Mouse (Mus musculus) adrenal gland, adult (tissue): ENCODE data around the gene Ciapin1.

Experiments
- DNase-seq, 2 experiments: peaks; one replicate each; pipeline ENCODE4 v3.0.0; 2022 to 2023; ENCODE audit warnings: low spot score in 1 of 2; ENCODE audit not compliant: inconsistent age in 2 of 2

The Ciapin1 gene

DNA sequence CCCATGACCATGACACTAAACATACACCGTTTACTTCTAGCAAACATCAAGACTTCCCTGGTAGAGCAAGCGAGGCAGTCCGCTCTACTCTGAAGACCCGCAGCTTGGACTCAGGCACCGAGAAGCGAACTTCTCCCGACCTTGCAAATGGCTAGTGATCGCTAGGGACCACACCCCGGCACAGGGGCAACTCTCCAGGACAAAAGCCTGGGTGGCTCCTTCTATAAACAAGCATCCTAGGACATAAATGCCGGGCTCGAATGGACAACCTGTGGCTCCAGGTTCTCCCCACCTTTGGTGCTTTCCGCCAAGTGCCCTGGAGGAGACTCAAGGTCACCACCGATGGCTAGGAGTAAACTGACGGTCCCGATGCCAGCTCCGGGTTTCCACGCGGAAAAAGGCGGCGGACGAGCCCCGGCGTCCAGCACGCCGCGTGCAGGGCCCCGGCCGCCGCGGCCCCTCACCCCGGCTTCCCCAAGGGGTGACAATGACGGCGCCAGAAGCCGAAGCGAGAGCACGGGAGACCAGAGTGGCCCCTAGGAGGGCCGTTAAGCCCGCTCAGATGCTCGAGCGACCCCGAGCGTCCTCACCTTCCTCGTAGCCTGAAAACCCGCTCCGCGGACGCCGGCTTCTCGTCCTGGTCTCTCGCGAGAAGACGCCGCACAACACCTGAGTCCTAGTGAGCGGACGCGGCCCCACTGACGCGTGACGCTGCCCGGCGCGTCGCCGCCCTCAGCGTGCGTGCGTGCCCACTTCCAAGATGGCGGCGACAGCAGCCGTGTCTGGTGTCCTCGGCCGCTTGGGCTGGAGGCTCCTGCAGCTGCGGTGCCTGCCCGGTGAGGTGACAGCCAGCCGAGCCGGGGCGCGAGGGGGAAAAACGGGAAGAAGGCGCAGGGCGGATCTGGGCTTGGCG is at the start of gene Ciapin1, which contains the start of gene Coq9:
Gene Ciapin1, minus strand, starts transcription at position 697 of the 913 bp plus-strand sequence.
Gene Coq9, plus strand, starts transcription at position 660 of the 913 bp plus-strand sequence.
- peak; percentile 96 to 98 for DNase-seq

DNA sequence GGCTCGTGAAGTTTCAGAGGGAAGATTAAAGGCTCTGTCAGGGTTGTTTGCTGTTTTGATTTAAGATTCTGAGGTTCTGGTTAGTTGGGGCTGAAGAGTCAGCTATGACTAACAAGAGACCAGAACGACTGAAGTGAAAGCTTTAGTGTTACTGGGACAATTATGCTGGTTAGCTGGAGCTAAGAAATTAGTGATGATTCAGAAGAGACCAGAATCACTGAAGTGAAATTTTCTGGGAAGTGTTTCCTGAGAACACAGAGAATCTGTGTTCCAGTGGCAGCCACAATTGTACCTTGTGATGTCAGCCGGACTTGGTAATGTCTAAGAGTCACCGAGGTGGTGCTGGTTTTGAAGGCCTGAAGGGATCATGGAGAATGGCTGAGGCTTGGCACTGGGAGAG is 42.6 kb upstream of the Ciapin1 start:
- DNase-seq: no peak

DNA sequence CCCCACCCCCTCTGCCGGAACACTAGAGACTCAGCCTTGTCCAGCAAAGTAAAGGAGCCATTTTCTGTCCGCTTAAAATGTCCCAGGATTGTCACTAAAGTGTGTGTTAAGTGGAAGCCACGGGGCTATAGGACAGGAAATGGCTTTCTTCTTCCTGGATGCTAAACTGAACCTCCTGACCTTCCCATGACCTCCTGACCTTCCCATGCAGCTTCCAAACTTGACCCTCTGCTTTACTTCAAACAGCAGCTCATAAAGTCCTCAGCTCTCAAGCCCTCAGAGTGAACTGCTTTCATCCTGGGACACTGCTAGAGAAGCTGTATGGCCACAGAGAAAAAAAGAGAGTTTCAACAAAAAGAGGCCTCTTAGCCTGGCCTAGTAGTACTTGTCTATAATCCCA is 38.7 kb upstream of the Ciapin1 start:
- DNase-seq: no peak

DNA sequence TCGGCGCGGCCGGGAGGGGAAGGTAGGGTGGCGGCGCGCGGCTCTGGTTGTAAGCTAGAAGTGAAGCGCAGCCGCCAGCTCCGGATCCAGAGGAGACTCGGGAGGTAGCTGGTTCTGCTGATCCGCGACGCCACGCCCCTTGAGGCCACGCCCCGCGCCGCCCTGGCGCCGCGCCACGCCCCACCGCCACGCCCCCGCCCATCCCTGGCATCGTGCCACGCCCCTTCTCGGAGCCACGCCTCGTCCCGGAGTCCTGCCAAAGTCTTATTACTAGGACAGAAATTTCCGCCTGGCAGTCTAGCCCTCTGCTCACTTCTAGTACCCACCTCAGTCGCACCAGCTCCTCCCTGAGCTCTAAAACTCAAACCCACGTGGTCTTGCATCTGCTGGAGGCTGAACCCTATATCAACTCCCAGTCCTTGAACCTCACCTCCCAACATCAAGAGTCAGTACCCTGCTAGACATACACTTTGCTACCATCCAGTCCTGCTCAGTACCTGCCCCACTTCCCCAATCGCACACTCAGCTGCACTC is 38.1 kb upstream of the Ciapin1 start, which contains the start of gene Dok4:
Gene Dok4, minus strand, starts transcription at position 134 of the 534 bp plus-strand sequence.
- DNase-seq: peak; percentile 90 to 100

DNA sequence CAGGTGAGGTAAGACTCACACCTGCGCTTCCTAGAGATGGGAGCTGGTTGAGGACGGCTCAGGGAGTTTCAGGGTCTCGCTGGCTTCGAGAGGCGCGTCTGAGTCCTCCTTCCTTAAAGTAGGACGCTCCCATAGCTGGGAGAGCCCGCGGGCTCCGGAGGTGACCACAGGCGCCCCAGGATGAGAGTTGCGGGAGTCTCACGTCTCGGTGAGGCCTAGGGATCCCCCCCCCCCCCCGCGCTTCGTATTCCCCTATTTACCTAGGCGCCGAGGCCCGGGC is 37.7 kb upstream of the Ciapin1 start:
- no peak for DNase-seq

DNA sequence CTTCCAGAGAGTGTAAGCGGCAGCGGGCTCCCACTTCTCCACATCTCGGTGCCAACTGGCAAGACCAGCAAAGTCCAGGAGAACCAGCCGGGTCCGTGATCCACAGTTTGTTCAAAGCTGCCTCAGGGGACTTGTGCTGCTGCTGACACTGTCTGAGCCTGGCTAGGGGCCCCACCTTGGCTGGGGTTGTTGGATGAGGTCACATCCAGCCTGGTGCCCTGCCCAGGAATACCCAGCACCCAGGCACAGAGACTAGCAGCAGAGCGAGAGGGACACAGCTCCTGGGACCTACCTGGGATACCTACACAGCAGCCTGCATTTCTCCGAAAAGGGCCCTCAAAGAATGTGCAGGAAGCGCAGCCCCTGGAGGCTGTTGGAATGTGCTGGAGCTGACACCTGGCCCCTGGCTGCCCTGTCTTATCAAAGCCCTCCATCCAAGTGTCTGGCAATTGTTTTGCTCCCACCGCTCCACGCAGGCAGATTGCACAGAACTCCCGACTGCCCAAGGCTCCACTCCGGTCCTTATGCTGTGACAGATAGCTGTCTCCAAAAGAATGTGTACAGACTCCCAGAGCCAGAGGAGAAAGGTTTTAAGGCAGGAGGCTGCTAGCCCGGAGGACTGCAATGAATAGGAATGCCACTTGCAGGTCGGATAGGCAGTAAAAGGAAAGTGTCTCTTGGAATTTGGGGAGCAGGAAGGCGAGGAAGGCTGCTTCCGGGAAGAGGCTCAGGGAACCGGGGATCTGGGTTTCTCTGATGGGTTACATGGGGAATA is 37.1 kb upstream of the Ciapin1 start:
- DNase-seq: peak in 1 of 2 experiments; percentile 66

DNA sequence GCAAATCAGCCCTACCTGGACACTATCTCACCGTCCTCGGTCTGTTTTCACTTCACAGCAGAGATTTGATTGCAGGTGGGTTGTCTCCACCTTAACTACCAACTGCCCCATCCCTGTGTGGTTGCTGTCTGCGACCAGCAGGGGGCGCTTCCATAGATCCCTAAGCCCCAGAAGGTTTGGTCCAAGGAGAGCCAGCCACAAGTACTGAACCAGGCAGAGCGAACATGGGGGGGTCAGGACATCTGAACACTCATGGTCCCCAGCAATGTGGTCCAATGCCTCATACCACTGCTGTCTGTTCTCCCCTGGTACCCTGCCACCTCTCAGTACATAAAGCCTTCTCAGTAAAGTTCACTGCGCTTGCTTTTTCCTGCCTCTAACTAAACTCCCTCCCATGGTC is 36.2 kb upstream of the Ciapin1 start:
- DNase-seq: peak; percentile 78 to 91

DNA sequence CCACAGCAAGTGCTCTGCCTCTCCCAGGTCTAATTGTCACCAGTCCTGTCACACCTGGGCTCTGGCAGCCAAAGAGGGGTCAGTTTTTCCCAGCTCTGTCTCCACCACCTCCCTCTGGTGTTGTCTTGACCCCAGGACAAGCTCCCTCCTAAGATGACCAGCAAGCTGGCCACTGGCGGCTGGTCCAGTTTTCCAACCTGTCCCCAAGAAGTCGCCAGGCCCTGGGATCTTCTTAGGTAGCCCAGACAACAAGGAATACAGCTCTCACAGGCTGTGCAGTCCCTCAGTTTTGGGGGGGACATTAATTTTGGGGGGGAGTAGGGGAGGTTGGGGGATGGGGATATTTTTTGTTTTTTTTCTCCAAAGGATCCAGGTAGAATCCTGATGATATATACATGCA is 34.4 kb upstream of the Ciapin1 start:
- DNase-seq: no peak

DNA sequence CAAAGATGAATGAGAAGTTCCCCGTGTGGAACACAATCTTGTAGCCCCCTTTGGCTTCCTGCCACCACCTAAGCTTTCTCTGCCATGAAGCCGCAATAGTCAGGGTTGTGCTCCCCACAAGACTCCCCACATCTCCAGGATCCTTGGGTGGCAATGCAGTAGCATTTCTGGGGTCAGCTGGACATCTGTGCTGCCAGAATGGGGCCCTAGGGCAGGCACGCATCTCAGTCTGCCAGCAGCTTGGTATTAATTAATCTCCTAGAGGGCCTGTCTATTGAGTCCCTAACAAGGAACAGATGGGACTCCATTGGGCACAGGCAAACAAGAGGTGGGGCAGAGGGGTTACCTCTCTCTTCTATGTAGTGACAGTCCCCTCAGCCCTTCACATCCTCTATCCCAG is 34.0 kb upstream of the Ciapin1 start:
- DNase-seq: peak in 1 of 2 experiments; percentile 40

DNA sequence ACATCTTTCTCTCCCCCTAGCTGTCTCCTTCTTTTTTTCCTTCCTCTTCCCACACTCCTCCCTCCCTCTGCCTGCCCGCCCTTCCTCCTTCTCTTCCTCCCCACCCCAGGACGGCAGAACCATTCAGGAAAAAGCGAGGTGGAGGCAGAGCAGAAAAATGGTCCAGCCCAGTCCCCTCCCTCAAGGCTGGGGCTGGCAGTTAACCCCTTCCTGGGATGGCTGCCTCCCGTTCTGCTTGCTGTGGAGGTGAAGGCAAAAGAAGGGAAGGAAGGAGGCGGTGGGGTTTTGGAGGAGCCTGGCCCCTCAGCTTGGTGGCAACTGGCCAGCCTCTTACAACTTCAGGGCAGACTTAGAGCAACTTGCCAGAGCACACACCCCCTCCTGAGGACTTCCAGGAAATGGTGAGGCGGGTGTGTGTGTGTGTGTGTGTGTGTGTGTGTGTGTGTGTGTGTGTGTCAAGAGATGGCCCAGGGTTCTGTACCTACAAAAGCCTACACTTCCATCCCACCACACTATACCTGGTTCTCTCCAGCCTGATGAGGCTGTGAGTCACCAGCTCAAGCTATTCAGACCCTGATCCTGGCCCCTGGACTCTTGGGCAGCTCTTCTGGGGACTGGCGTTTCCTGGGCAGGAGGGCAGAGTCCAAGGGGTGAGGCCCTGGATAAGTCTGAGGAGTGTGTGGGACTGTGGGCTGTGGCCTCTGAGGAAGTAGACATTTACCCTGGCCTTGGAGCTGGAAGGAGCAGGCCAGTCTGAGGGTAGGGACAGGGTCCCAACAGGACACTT is 33.1 kb upstream of the Ciapin1 start:
- peak; percentile 58 to 76 for DNase-seq

DNA sequence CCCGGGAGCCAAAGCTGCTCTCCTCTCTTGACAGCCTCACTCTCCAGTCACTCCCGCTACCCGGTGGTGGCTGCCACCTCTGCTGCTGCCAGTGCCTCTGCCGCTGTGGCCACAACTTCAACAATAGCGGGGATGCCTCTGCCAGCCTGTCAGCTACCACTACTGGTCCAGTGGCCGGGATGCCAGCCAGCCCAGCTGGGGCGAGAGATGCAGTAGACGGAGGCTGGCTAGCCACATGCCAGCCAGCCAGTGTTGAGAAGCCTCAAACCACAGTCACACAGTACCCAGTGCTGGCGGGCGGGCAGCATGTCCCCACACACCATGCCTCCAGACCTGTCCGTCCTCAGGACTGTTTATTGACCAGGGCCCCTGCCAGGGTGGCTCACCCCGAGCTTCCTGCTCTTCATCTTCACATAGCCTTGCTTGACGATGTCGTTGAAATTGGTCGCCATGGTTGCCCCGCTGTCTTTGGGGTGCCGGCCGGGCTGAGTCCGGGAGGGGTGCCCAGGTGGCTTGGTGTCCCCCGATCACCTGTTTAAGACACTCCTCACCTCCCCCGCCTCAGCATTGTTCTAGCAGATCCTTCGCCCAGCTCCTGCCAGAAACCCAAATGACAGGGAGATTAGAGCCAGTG is 32.4 kb upstream of the Ciapin1 start:
- DNase-seq: no peak

DNA sequence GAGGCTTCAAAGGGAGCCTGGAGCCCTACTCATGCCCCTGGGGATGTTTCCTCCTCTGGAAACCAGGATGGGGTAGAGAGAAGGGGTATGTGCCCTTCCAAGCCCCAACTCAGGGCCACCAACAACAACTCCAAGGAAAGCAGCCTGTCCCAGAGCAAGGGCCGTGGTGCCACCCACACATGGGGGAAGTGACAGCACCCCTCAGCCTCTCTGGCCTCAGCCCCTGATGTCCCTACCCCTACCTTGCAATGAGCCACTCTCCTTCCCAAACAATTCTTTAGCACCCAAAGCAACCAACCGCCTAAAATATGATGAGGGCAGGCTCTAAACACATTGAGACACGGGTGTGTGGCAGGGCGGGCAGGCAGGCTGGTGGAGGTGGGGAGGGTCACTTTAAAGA is 31.8 kb upstream of the Ciapin1 start:
- DNase-seq: no peak

DNA sequence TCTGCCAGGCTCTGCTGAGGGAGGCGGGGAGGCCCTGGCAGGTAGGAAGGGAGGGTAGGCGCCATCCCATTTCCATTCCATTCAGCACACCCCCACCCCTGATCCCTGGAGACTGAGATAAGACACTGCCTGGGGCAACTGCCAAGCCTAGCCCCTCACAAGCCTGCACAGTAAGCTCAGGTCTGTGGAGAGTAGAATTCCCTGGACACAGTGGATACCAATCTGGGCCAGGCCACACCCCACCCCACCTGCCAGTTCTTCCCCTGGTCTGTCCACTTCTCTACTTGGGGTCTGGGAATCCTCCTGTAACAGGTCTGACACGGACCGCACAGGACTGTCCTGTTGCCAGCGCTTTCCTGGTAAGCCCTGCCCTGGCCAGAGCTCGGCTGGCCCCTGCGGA is 31.0 kb upstream of the Ciapin1 start:
- DNase-seq: no peak

DNA sequence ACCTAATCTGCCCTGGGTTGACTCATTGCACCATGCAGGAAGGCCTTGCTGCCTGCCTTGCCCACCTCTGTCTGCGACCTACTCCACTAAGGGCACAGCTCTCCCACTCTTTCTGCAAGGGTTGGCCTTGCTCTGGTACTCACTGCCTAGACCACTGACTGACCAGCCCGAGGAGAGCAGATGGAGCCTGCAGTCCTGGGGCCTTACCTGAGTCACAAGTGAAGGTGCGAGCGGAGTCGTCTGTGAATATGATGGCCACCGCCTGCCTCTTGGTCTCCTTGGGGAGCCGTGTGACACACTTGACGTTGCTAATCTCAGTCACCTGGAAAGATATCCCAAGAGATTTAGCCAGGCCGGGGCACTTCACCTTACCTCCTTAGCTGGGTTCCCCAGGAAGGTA is 28.8 kb upstream of the Ciapin1 start:
- no peak for DNase-seq

DNA sequence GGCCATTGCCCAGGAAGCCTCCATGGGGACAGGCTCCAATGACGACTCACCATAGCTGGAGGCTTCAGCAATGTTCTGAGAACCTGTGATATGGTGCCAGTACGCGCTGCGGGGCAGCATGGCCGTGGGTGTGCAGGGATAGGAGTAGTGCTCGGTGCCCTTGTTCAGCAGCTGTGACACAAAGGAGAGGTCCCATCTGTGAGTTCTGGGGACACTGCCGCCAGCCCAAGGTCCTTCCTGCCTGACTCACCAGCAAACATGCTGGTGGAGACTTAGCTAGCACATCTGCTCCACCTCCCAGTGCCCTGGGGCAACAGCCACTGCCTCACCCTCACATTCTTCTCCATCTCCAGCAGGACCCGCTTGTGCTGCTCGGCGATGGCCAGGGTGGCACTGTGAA is 27.1 kb upstream of the Ciapin1 start:
- peak; percentile 79 to 88 for DNase-seq

DNA sequence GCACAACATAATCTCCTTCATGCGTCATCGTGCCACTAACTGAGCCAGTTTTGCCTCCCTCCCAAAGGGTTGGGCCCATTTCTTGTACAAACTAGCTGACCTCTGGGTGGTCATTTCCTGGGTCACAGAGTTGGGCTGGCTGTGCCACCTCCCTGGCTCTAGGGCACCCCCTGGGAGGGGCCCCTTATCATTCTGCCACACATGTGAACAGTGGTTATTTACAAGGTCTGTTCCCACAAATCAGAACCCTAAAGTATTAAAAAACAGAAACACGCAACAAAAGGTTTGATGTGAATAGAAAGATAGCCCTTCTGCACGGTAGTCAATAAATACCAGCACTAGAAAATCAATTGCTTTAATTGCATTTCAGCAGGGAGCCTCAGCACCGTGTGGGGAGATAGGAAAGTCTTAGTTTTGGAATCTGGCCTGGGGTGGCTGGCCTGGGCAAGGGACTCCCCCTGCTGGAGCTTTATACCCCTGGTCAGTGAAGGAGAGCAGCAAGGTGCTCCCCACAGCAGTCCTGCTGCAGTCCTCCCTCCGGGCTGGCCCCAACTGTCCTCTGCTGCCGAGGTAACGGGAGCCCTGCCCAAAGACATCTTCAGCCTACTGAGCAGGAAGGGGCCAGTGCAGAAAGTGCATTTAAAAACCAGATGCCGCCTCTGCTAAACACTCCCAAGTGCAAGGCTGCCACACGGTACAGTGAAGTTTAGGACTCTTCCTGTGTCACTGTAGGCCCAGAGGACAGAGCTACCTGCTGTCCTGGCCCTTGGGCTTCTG is 25.9 kb upstream of the Ciapin1 start:
- no peak for DNase-seq

DNA sequence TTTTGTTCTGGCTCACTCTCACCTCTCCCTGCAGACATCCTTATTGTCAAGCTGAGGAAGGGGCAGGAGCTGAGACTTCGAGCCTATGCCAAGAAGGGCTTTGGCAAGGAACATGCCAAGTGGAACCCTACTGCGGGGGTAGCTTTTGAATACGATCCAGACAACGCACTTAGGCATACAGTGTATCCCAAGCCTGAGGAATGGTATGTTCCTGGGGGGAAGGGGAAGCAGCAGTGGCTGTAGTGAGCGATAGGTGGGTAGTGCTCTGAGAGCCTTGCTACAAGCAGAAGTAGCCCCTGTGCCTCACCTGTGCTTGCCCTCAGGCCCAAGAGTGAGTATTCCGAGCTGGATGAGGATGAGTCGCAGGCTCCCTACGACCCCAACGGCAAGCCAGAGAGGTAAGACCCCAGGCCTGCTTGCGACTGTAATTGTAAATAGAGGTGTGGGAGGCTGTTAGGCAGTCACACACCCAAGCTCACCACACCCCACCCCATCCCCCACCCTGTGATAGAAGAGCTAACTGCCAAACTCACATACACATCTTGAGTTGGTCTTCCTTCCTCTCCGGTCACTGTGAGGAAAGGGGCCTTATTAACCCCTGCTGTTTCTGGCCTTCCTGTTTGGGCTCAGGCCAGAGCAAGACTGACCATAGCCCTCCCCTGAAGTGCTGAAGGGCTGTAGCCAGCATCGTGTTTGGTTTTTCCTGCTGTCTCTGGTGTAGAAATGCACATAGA is 24.5 kb upstream of the Ciapin1 start:
- peak in 1 of 2 experiments; percentile 31 for DNase-seq

DNA sequence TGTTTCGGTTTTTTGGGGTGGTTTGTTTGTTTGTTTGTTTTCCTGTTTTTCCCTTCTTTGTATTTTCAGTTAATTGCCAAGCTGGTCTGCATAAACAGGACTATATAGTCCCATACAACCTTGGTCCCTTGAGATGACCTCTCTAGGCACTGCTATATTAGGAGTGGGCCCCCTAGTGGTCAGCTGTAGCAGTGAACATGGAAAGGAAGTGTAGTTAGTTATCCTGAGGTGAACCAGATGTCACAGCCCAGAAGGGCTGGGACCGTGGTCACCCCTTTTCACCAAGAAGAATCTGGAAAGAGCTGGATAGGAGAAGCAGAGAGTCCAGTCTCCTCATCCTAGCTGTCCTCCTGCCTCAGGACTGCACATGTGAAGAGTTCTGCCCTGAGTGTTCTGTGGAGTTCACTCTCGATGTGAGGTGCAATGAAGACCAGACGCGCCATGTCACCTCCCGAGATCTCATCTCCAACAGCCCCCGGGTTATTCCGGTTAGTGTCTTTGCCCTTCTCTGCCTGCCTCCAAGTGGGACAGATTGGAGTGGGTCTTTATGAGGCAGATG is 23.3 kb upstream of the Ciapin1 start:
- DNase-seq: peak; percentile 60 to 86
